Comparison of ENCODE assay signal across 9 mouse cellular contexts in the genomic region with DNA sequence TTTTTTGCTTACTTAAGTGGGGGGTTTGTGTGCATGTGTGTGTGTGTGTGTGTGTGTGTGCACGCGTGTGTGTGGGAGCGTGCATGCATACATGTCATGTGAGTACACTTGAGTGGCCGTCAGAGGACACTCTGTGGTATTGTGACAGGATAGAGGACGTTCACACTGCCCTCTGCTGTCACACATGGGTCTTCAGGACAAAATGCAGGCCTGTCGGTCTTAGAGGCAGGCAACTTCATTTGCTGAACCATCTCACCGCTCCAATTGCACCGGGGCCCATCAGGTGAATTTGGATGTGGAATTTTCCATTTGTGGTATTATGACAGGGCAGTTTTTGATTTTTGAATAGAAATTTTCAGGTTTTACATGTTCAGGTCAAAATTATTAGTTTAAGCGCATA. TPM values are rescaled to one million over a fixed set of nuclear protein-coding genes. Genes with fewer than 3 reads are reported as not detected.
A peak's percentile ranks its signal among the peaks of the same experiment; 100 is the strongest.
DNase-seq lines count a peak whose midpoint lies in the region; ATAC-seq and TF ChIP-seq lines count a peak whose summit lies in the region.
"Had no signal": no experiment of that assay in that cellular context is flagged by ENCODE, and none has a peak within 500 bp of the region (broad histone marks: within the 10 kb centered on the region; RNA-seq: fewer than 3 reads in every experiment).

No protein-coding gene starts in this region.

- DNase-seq in G1E (ENCODE audit: low spot score): no peak
- DNase-seq in cerebellum, postnatal 10 days: peak; percentile 70 to 75
- DNase-seq in limb, embryonic 10.5 days (ENCODE audit: low spot score): no peak
- peak; percentile 66 for DNase-seq in naive thymus-derived CD4-positive, alpha-beta T cell, adult 2 months (ENCODE audit: low read depth)
- DNase-seq in urinary bladder, postnatal 25 days (ENCODE audit: low spot score): no peak
- no peak for DNase-seq in frontal cortex, postnatal 36 days (ENCODE audit: low spot score in 2 of 2)

- TF ChIP-seq CTCF in intestine, postnatal 0 days (IDR thresholded peaks at IDR 0.05; ENCODE audit: low read depth): peak; percentile 79
- no peak for TF ChIP-seq CTCF in G1E (IDR thresholded peaks at IDR 0.05; ENCODE audit: low read depth, low read length)

- WGBS in intestine, postnatal 0 days: 55% methylated on average over 9 of the region's 9 CpGs
- WGBS in intestine, embryonic 16.5 days: 53% methylated on average over 9 of the region's 9 CpGs
- WGBS in limb, embryonic 10.5 days: 64% methylated on average over 9 of the region's 9 CpGs

- no peak overlapping the region for H3K9ac ChIP-seq in intestine, postnatal 0 days (ENCODE audit: low read depth, low read length)
- no peak overlapping the region for H3K9ac ChIP-seq in intestine, embryonic 16.5 days (ENCODE audit: low read depth, low read length)
- H3K9ac ChIP-seq: embryonic facial prominence, embryonic 15.5 days had no signal

- no peak overlapping the region for H3K4me2 ChIP-seq in intestine, postnatal 0 days (replicated peaks; ENCODE audit: low read depth)
- no peak overlapping the region for H3K4me2 ChIP-seq in intestine, embryonic 16.5 days (ENCODE audit: low read depth, low read length)
- H3K4me2 ChIP-seq: embryonic facial prominence, embryonic 15.5 days had no signal

- H3K9me3 ChIP-seq in intestine, postnatal 0 days (ENCODE audit: control insufficient read depth): no peaks in the 10 kb centered on the region
- H3K9me3 ChIP-seq in intestine, embryonic 16.5 days (ENCODE audit: control insufficient read depth, low read length): no peaks in the 10 kb centered on the region
- 0 out of 2 replicates have a peak, but pooled peaks cover 2% of the 10 kb centered on the region for H3K9me3 ChIP-seq in G1E (replicated peaks)
- H3K9me3 ChIP-seq in limb, embryonic 10.5 days (replicated peaks): no peaks in the 10 kb centered on the region
- H3K9me3 ChIP-seq: embryonic facial prominence, embryonic 15.5 days had no signal

- H3K4me1 ChIP-seq in intestine, postnatal 0 days (replicated peaks; ENCODE audit: control insufficient read depth, insufficient read depth, low read length): 0 out of 2 replicates have a peak, but pooled peaks cover 5% of the 10 kb centered on the region
- peaks cover 16% of the 10 kb centered on the region for H3K4me1 ChIP-seq in intestine, embryonic 16.5 days (ENCODE audit: control insufficient read depth, insufficient read depth, low read length)
- peaks cover 13% of the 10 kb centered on the region for H3K4me1 ChIP-seq in G1E (ENCODE audit: insufficient read depth, low read depth, low read length)
- peaks cover 16% of the 10 kb centered on the region for H3K4me1 ChIP-seq in limb, embryonic 10.5 days

- peaks cover 82% of the 10 kb centered on the region for H3K36me3 ChIP-seq in intestine, postnatal 0 days (ENCODE audit: control insufficient read depth, insufficient read depth)
- peaks cover 26% of the 10 kb centered on the region for H3K36me3 ChIP-seq in intestine, embryonic 16.5 days (ENCODE audit: control insufficient read depth, insufficient read depth, low read length)
- peaks cover 93% of the 10 kb centered on the region for H3K36me3 ChIP-seq in G1E (replicated peaks)
- peaks cover 66% of the 10 kb centered on the region for H3K36me3 ChIP-seq in limb, embryonic 10.5 days

- no peak overlapping the region for H3K27ac ChIP-seq in intestine, postnatal 0 days (ENCODE audit: low read depth, low read length)
- no peak overlapping the region for H3K27ac ChIP-seq in intestine, embryonic 16.5 days (ENCODE audit: low read length)
- no peak overlapping the region for H3K27ac ChIP-seq in limb, embryonic 10.5 days
- H3K27ac ChIP-seq: embryonic facial prominence, embryonic 15.5 days had no signal

- H3K4me3 ChIP-seq in intestine, postnatal 0 days (ENCODE audit: low read depth, low read length): no peak overlapping the region
- H3K4me3 ChIP-seq in intestine, embryonic 16.5 days (ENCODE audit: low read length): no peak overlapping the region
- no peak overlapping the region for H3K4me3 ChIP-seq in G1E (ENCODE audit: low read depth, low read length)
- 0 out of 2 replicates have a peak overlapping the region, but pooled peaks have one; percentile 22 for H3K4me3 ChIP-seq in limb, embryonic 10.5 days
- H3K4me3 ChIP-seq: embryonic facial prominence, embryonic 15.5 days had no signal

- H3K27me3 ChIP-seq in intestine, postnatal 0 days (replicated peaks; ENCODE audit: control insufficient read depth, insufficient read depth, low read length): no peaks in the 10 kb centered on the region
- no peaks in the 10 kb centered on the region for H3K27me3 ChIP-seq in intestine, embryonic 16.5 days (replicated peaks; ENCODE audit: control insufficient read depth, insufficient read depth, low read length)
- no peaks in the 10 kb centered on the region for H3K27me3 ChIP-seq in G1E (ENCODE audit: insufficient read depth, low read length)
- no peaks in the 10 kb centered on the region for H3K27me3 ChIP-seq in limb, embryonic 10.5 days (ENCODE audit: low read depth, poor library complexity, severe bottlenecking)
- H3K27me3 ChIP-seq: embryonic facial prominence, embryonic 15.5 days had no signal

- no peak for ATAC-seq in intestine, postnatal 0 days
- ATAC-seq in intestine, embryonic 16.5 days: no peak
- ATAC-seq in G1E (ENCODE audit: extremely low read depth, insufficient number of reproducible peaks, low FRiP score, poor library complexity, severe bottlenecking): peak; percentile 28; the same call in 1 of the 2 replicates

RNA-seq across cellular contexts. Expression of gene Ifngr2, which starts 14.2 kb away (rescaled TPM):
- 138 and 146 TPM in 2 replicates for polyA plus RNA-seq in intestine, postnatal 0 days (2015; fragmentation: Nextera tagmentation; extraction: Ambion mirVana)
- 116 and 117 TPM in 2 replicates for polyA plus RNA-seq in intestine, embryonic 16.5 days (2015; fragmentation: Nextera tagmentation; extraction: Ambion mirVana)
- total RNA-seq in G1E (2014; fragmentation: Nextera tagmentation) (30.8 and 38.9 TPM in 2 replicates), G1E (2017) (17.3 and 20.8 TPM in 2 replicates)
- polyA plus RNA-seq in G1E (2012): 20.0 and 25.3 TPM in 2 replicates
- polyA plus RNA-seq in limb, embryonic 10.5 days (2016; fragmentation: Nextera tagmentation; extraction: Ambion mirVana): 24.1 and 32.9 TPM in 2 replicates

RNA-seq across cellular contexts. Expression of gene Tmem50b, which starts 36.5 kb away (rescaled TPM):
- polyA plus RNA-seq in intestine, postnatal 0 days (2015; fragmentation: Nextera tagmentation; extraction: Ambion mirVana): 24.9 and 28.0 TPM in 2 replicates
- polyA plus RNA-seq in intestine, embryonic 16.5 days (2015; fragmentation: Nextera tagmentation; extraction: Ambion mirVana): 33.8 and 34.3 TPM in 2 replicates
- 18.8 and 25.1 TPM in 2 replicates for total RNA-seq in G1E (2014; fragmentation: Nextera tagmentation)
- total RNA-seq in G1E (2017): 17.9 and 19.7 TPM in 2 replicates
- 1.4 and 1.8 TPM in 2 replicates for polyA plus RNA-seq in G1E (2012)
- 19.8 and 25.7 TPM in 2 replicates for polyA plus RNA-seq in limb, embryonic 10.5 days (2016; fragmentation: Nextera tagmentation; extraction: Ambion mirVana)

RNA-seq across cellular contexts. Expression of gene Dnajc28, which starts 57.7 kb away (rescaled TPM):
- polyA plus RNA-seq in intestine, postnatal 0 days (2015; fragmentation: Nextera tagmentation; extraction: Ambion mirVana): 1.0 and 1.5 TPM in 2 replicates
- 2.8 TPM in 2 replicates for polyA plus RNA-seq in intestine, embryonic 16.5 days (2015; fragmentation: Nextera tagmentation; extraction: Ambion mirVana)
- total RNA-seq in G1E (2014; fragmentation: Nextera tagmentation) (7.4 and 8.0 TPM in 2 replicates), G1E (2017) (4.6 and 5.1 TPM in 2 replicates)
- 0.40 and 0.76 TPM in 2 replicates for polyA plus RNA-seq in G1E (2012)
- 3.0 and 4.6 TPM in 2 replicates for polyA plus RNA-seq in limb, embryonic 10.5 days (2016; fragmentation: Nextera tagmentation; extraction: Ambion mirVana)

Comparison
In these comparisons a context has a peak if more than half of its experiments do, and no peak if none do; other contexts are left out.
1. DNase-seq: peak in cerebellum, postnatal 10 days (2 of 2) and naive thymus-derived CD4-positive, alpha-beta T cell, adult 2 months (single experiment); none in G1E (single experiment), limb, embryonic 10.5 days (single experiment), urinary bladder, postnatal 25 days (single experiment) and frontal cortex, postnatal 36 days (0 of 2).